Mouse (Mus musculus) stomach, postnatal 0 days (tissue): ENCODE measurements around the gene Rps6kb2.
A peak's percentile ranks its signal among the peaks of the same experiment; 100 is the strongest.

Experiments used
- CTCF ChIP-seq: IDR thresholded peaks from 2 replicates; pipeline ENCODE4 v1.5.1; 2016; ENCODE audit warnings: antibody characterized with exemption, low read depth, mild to moderate bottlenecking, moderate library complexity
- EP300 ChIP-seq: optimal IDR thresholded peaks from 2 replicates; pipeline ENCODE3; 2016; ENCODE audit warnings: antibody characterized with exemption

DNA sequence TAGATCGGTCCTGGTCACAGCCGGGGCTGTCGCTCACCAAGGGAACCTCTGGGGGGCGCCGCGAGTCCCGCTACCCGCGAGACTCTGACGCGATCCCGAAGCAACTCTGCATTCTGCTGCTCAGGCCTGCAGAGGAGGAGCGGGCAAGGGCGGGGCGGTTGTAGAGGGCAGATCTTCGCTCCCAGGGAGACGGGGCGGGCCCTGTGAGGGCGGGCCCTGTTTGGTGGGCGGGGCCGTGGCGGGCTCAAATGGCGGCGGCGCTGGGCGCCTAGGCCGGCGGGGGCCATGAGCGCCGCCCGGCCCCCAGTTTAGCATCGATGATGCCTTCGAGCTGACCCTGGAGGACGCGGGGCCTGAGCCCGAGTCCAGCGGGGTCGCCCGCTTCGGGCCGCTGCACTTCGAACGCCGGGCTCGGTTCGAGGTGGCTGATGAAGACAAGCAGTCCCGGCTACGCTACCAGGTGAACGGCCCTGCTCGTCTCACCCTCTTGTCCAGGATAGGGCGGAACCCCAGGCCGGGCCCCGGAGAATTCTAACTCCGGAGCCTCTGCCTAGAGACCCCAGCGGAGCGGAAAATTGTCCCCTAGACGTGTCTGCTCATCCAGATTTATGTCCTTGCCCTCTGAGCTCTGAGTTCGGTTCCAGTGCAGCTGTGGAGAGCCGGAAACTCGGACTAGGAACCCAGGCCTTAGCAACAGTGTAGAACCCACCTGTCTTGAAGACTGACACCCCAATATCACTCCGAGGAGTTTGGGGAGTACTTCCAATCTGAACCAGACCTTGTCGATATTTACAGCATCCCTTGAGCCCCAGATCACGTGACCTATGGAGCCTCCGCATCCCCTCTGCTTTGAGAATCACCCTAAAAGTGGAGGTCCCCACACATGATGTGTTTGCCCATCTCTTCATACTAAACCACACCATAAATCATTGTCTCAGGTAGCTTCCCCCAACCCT is 37.1 kb downstream of the Rps6kb2 start, which contains the start of gene Aip:
- no peak for TF ChIP-seq EP300
- TF ChIP-seq CTCF, result peak; percentile 79
